Mouse (Mus musculus) stomach, embryonic 16.5 days (tissue): ENCODE data around the gene Srbd1. TPM values are rescaled to one million over a fixed set of nuclear protein-coding genes. Genes with fewer than 3 reads are reported as not detected.

ENCODE experiments used
- ATAC-seq: fragments of 200-750 bp; cut with Nextera tagmentation; 2 replicates; pipeline ENCODE4 v1.8.0; 2017; ENCODE audit warnings: moderate number of reproducible peaks, moderate TSS enrichment; ENCODE audit not compliant: insufficient read depth, low FRiP score
- H3K27ac ChIP-seq: fragments of 300-500 bp; sonication (generic); 2 replicates; pipeline ENCODE4 v1.5.1; 2014; ENCODE audit warnings: low read length
- H3K27me3 ChIP-seq: fragments of 300-500 bp; sonication (generic); 2 replicates; pipeline ENCODE4 v1.6.1; 2014; ENCODE audit warnings: low read length, control low read depth, mixed read lengths; ENCODE audit not compliant: control insufficient read depth, insufficient read depth
- H3K36me3 ChIP-seq: fragments of 300-500 bp; sonication (generic); 2 replicates; pipeline ENCODE4 v1.6.1; 2014; ENCODE audit warnings: low read length; ENCODE audit not compliant: control insufficient read depth, insufficient read depth
- H3K4me1 ChIP-seq: fragments of 300-500 bp; sonication (generic); 2 replicates; pipeline ENCODE4 v1.6.1; 2014; ENCODE audit warnings: low read length, control low read depth, mixed read lengths; ENCODE audit not compliant: control insufficient read depth, insufficient read depth
- H3K4me2 ChIP-seq: fragments of 300-500 bp; sonication (generic); 2 replicates; pipeline ENCODE4 v1.6.1; 2014; ENCODE audit warnings: low read depth, low read length, mixed read lengths
- H3K4me3 ChIP-seq: fragments of 300-500 bp; sonication (generic); replicated peaks from 2 replicates; pipeline ENCODE4 v1.5.1; 2014; ENCODE audit warnings: mild to moderate bottlenecking, low read length
- H3K9ac ChIP-seq: fragments of 300-500 bp; sonication (generic); 2 replicates; pipeline ENCODE4 v1.6.1; 2014; ENCODE audit warnings: low read length
- H3K9me3 ChIP-seq: fragments of 300-500 bp; sonication (generic); replicated peaks from 2 replicates; pipeline ENCODE4 v1.6.1; 2016; ENCODE audit warnings: low read length, control low read depth; ENCODE audit not compliant: control insufficient read depth
- WGBS: fragments of 180-500 bp; shearing (Covaris S2); extraction: QIAGEN DNeasy Blood & Tissue Kit; methylation state at CpG from one replicate; pipeline ENCODE4 v1.1.7; 2014; 5-methylcytosine and 5-hydroxymethylcytosine counted together
- polyA plus RNA-seq: library from polyadenylated mRNA; unstranded; fragments of >200 nt; fragmentation: Nextera tagmentation; extraction: Ambion mirVana; gene quantifications from 2 replicates; pipeline ENCODE4 v1.2.1, GENCODE M21; 2015

Gene Srbd1
- polyA plus RNA-seq, 1 experiment from 2014 or later, result 14.0 TPM

DNA sequence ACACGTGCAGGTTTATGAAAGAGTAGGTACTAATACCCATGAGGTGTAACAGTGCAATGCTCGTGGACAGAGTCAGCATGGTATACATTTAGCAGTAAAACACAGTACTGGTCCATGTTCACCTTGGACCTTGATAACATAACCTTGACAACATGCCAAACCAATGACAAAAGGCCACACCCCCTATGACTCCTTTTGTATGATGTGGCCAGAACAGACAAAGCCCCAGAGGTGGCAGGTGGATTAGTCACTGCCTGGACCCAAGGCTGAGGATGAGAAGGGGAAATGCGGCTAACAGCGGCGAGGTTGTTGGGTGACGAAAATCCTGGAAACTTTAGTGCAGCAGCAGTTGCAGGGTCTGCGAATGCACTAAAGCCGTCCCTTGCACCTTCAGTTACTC is 170.4 kb downstream of the Srbd1 start:
- Histone ChIP-seq H3K9me3 (no peaks in the 10 kb centered on the region), H3K4me2 (no peak overlapping the region), H3K36me3 (no peaks in the 10 kb centered on the region), H3K4me1 (no peaks in the 10 kb centered on the region), H3K4me3 (no peak overlapping the region), H3K27me3 (no peaks in the 10 kb centered on the region), H3K9ac (no peak overlapping the region), H3K27ac (no peak overlapping the region)
- 82% methylated on average over 8 of the region's 8 CpGs for WGBS
- ATAC-seq, result no peak

DNA sequence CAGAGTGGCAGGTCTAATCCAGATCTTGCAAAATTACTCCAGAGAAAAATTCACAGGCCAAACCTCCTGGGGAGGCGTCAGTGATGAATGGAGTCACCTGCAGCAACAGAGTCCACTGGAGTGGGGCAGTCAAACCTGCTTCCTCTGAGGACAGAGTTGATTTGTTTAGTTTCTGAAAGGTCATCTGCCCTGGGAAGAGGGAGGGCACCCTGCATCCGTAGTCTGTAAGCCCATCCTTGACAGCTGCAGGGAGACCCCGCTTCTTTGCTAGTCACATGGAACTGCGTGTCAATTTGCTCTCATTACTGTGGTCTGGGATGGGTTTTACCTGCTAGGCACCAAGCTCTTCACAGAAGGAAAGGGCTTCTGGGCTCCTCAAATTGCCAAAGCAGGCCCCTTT is 173.9 kb downstream of the Srbd1 start:
- Histone ChIP-seq H3K36me3 (no peaks in the 10 kb centered on the region), H3K27ac (no peak overlapping the region), H3K4me1 (no peaks in the 10 kb centered on the region), H3K27me3 (no peaks in the 10 kb centered on the region), H3K9ac (no peak overlapping the region), H3K4me3 (no peak overlapping the region), H3K9me3 (no peaks in the 10 kb centered on the region), H3K4me2 (no peak overlapping the region)
- WGBS, result 33% methylated on average over 4 of the region's 4 CpGs
- no peak for ATAC-seq

DNA sequence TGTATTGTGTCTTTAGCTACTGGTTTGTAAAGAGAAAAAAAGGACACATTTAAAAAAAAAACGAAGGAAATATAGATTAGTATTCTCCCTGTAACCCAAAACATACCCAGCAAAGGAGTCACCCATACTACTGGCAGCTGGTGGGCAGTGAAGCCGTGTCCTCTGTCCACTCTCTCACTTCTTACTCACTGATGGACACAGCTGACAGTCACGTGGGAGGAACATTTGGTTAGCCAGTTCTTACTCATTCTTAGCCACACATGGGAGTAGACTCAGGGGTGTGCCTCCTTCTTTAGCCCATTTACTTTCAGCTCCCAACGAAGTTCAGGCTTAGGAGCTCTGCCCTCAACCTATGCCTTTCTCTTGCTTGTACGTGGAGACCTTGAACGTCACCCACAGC is 183.3 kb downstream of the Srbd1 start:
- no peak for ATAC-seq
- WGBS, result 68% methylated on average over 6 of the region's 6 CpGs
- H3K4me1 ChIP-seq, result peaks cover 4% of the 10 kb centered on the region; the same call in 1 of the 2 replicates

DNA sequence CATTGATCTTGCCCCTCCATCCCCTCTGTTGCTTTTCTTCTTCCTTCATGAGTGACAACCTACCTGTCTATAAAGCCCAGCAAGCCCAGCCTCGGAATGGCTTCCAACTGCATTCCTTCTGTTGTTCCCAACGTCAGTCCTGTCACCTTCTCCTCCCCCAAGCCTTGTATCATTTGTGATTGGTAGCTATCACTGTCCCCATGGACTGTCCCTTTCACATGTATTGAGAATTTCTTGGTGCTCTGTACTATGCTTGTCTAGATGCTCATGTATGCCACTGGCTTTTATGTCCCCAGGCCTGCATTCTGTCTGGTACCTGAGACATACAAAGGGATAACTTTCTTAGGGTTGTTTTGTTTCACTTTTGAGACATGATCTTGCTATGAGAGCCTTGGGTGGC is 193.2 kb downstream of the Srbd1 start:
- H3K9ac ChIP-seq, result no peak overlapping the region
- ATAC-seq, result no peak
- H3K4me3 ChIP-seq, result no peak overlapping the region
- H3K4me1 ChIP-seq, result no peaks in the 10 kb centered on the region; the same call in 1 of the 2 replicates
- H3K36me3 ChIP-seq, result no peaks in the 10 kb centered on the region
- H3K27me3 ChIP-seq, result no peaks in the 10 kb centered on the region
- no peak overlapping the region for H3K27ac ChIP-seq
- WGBS, result 57% methylated on average over 2 of the region's 2 CpGs
- H3K9me3 ChIP-seq, result no peaks in the 10 kb centered on the region
- no peak overlapping the region for H3K4me2 ChIP-seq

More for the DNA sequence above, 183.3 kb downstream of the Srbd1 start:
- no peak overlapping the region for H3K4me3 ChIP-seq
- H3K27ac ChIP-seq, result no peak overlapping the region
- H3K27me3 ChIP-seq, result no peaks in the 10 kb centered on the region
- H3K9me3 ChIP-seq, result no peaks in the 10 kb centered on the region
- no peak overlapping the region for H3K4me2 ChIP-seq
- no peaks in the 10 kb centered on the region for H3K36me3 ChIP-seq
- no peak overlapping the region for H3K9ac ChIP-seq

DNA sequence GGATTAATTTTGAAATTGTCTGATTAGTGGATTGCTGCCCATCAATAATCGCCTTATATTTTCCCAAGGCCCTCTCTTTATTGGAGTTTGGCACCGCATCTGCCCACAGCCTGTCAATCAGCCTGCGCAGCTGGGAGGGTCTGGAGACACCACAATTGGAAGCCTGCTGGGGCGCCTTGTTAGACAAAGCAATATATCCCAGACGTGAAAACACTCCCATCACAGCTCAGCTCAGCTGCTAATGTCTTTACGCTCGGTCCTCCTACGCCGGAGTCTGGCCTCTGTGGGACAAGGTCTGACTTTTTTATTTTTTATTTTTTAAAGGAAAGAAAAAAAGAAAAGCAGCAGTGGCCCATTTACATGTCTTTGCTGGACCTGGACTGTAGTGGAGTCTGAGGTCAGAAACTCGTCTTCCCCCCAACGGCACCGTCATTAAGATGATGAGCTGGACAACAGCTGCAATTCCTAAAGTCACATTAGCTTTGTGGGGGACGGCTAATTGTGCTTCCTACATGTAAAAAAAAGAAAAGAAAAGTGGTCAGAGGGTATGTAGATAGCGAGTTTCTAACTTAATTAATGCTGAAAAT is 195.0 kb downstream of the Srbd1 start:
- no peak overlapping the region for H3K9ac ChIP-seq
- H3K36me3 ChIP-seq, result no peaks in the 10 kb centered on the region
- no peak overlapping the region for H3K4me2 ChIP-seq
- H3K27ac ChIP-seq, result no peak overlapping the region; the same call in 1 of the 2 replicates
- WGBS, result 54% methylated on average over 14 of the region's 14 CpGs
- no peak for ATAC-seq
- H3K4me1 ChIP-seq, result no peaks in the 10 kb centered on the region; the same call in 1 of the 2 replicates
- no peaks in the 10 kb centered on the region for H3K27me3 ChIP-seq
- H3K9me3 ChIP-seq, result no peaks in the 10 kb centered on the region
- H3K4me3 ChIP-seq, result no peak overlapping the region

DNA sequence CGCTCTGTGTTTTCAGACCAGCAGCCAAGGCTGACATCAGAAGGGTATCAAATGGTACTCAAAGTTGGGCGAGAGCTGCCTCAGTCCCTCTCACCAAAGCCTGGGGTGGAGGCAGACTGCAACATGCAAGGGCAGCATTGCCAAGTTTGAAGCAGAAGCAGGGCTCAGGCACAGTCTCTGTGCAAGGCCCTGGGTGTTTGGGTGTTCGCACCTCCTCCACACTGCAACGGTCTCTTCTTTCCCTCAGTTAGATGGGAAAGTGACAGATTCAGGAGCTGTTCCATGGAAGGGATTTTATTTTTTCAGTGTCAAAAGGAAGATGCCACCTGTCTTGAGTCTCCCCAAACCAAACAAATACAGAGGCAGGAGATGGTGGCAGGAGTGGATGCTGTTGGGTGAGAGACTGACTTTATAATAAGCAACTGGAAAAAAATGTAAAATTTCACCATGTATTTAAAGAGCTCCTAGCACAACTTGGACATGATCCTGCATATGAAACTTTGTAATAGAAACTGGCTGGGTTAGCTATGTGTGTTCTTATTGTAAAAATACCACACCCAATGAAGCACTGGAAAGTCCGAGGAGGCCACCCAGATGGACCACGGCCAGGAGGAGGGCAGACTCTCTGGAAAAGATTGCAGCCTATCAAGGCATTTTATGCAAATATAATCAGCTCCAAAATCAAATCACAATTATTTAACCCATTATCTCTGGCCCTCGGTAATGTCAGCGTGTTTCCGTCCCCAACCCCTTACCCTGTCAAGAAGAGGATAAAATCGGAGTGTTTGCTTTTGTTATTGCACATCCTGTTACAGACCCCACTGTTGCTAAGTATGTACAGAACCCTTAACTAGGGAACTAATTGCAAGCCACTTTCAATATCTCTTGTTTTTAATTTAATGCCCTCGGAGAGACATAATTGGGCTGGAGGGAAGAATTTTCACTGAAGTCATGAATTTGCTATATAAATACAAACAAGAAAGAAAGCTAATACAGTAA is 195.8 kb downstream of the Srbd1 start:
- WGBS, result 63% methylated on average over 11 of the region's 11 CpGs
- ATAC-seq, result no peak
- H3K9ac ChIP-seq, result no peak overlapping the region
- no peaks in the 10 kb centered on the region; the same call in 1 of the 2 replicates for H3K4me1 ChIP-seq
- no peak overlapping the region for H3K4me2 ChIP-seq
- no peaks in the 10 kb centered on the region for H3K36me3 ChIP-seq
- H3K9me3 ChIP-seq, result no peaks in the 10 kb centered on the region
- H3K4me3 ChIP-seq, result no peak overlapping the region
- H3K27me3 ChIP-seq, result no peaks in the 10 kb centered on the region
- no peak overlapping the region for H3K27ac ChIP-seq

DNA sequence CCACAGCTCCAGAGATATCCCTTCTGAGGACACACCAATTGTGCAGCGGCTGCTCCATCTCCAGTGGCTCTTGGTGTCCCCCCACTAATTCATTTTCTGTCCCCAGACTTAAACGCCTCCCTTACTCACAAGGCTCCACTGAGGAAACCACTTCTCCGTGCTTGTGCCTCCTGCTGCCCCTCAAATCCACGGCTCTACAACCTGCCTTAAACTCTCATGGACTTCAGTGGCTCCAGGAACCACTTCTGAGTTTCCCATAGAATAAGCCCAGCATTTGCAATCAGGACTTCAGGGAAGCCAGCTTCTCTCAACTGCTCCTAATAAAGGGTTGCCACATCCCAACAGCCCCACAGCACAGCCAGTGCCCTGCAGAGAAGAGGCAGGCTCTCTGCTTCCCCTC is 200.2 kb downstream of the Srbd1 start:
- no peaks in the 10 kb centered on the region; the same call in 1 of the 2 replicates for H3K27me3 ChIP-seq
- H3K27ac ChIP-seq, result no peak overlapping the region
- H3K9ac ChIP-seq, result no peak overlapping the region
- no peaks in the 10 kb centered on the region for H3K36me3 ChIP-seq
- ATAC-seq, result no peak
- peaks cover 2% of the 10 kb centered on the region; the same call in 1 of the 2 replicates for H3K9me3 ChIP-seq
- WGBS, result 87% methylated on average over 4 of the region's 4 CpGs
- no peak overlapping the region for H3K4me2 ChIP-seq
- no peak overlapping the region for H3K4me3 ChIP-seq
- no peaks in the 10 kb centered on the region; the same call in 1 of the 2 replicates for H3K4me1 ChIP-seq

DNA sequence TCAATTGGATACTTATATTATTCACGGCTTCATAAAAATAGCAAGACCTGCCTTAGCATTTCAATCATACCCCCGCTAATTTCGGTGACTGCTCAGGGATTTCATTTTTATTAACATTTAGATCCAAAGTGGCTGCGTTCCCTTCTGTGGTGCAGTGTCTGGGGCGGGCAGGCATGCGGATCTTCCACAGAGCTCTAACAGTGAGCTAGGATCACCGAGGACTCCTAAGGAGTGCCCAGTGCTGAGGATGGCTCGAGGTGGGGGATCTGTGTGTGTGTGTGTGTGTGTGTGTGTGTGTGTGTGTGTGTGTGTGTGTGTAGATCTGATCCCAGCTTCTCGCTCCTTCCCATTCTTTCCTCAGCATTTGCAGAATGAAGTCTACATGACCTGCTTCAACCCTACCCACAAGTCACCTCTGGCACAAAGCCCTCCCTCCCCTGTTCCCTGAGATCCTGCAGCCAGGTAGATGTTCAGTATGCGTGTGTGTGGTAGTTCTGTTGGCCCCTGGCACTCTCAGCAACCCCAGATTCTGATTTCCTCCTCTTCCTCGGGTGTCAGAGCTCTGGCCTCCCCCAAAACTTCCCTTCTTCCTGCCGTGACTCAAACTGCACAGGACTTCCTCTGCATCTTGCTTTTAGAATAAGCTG is 200.9 kb downstream of the Srbd1 start:
- ATAC-seq, result no peak
- no peak overlapping the region for H3K4me2 ChIP-seq
- H3K9ac ChIP-seq, result no peak overlapping the region
- WGBS, result 63% methylated on average over 12 of the region's 12 CpGs
- no peaks in the 10 kb centered on the region; the same call in 1 of the 2 replicates for H3K4me1 ChIP-seq
- H3K9me3 ChIP-seq, result peaks cover 2% of the 10 kb centered on the region; the same call in 1 of the 2 replicates
- no peaks in the 10 kb centered on the region for H3K36me3 ChIP-seq
- H3K27ac ChIP-seq, result no peak overlapping the region
- no peak overlapping the region for H3K4me3 ChIP-seq
- no peaks in the 10 kb centered on the region; the same call in 1 of the 2 replicates for H3K27me3 ChIP-seq
